Mouse (Mus musculus) liver, adult 2 months (tissue): ENCODE measurements around the gene Iapp.

Experiments
- CTCF ChIP-seq: fragments of 200-500 bp; IDR thresholded peaks from 2 replicates; pipeline ENCODE4 v1.5.1; 2011; ENCODE audit warnings: low read depth, low read length, control low read depth
- POLR2A ChIP-seq: fragments of 200-500 bp; IDR thresholded peaks from 2 replicates; pipeline ENCODE4 v1.6.1; 2011; ENCODE audit warnings: low read length, control low read depth; ENCODE audit not compliant: insufficient read depth; ENCODE audit errors: extremely low read depth

DNA sequence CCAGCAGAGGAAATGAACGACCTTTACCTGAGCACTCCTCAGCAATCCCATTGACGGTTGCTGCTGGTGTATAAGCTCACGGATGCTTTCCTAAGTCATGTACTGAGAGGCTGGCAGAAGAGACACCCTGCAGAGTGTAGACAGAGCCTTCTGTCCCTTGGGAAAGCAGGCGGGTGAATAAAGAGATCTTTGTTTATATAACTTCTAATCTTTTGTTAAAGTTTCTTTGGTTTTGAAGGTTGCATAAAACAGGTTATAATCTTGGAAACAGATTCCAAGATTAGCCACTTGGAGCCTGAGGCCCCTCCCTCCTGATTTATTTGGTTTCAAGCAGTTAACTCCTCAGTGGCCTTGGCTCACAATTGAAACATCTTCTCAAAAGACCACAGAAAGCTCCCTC, 24.7 kb downstream of the Iapp start, which contains the start of gene Slco1a5:
- TF ChIP-seq POLR2A (no peak), CTCF (no peak)
